Comparison of ENCODE assay signal across 24 mouse cellular contexts in genomic region chr19:45209776-45210422, GRCm38 (mm10). TPM values are rescaled to one million over a fixed set of nuclear protein-coding genes. Genes with fewer than 3 reads are reported as not detected.
DNase-seq lines count a peak whose midpoint lies in the region; ATAC-seq and TF ChIP-seq lines count a peak whose summit lies in the region.
"Had no signal": no experiment of that assay in that cellular context is flagged by ENCODE, and none has a peak within 500 bp of the region (broad histone marks: within the 10 kb centered on the region; RNA-seq: fewer than 3 reads in every experiment).

No protein-coding gene starts in this region.

- H3K9ac ChIP-seq in heart, embryonic 11.5 days (ENCODE audit: low read depth, low read length) = no peak overlapping the region
- no peak overlapping the region for H3K9ac ChIP-seq in MEL (ENCODE audit: control insufficient read depth, low read depth, low read length, poor library complexity, severe bottlenecking)
- H3K9ac ChIP-seq: embryonic facial prominence, embryonic 13.5 days; forebrain, embryonic 15.5 days; heart, embryonic 12.5 days; hindbrain, embryonic 14.5 days had no signal

- H3K4me1 ChIP-seq in heart, embryonic 11.5 days (ENCODE audit: control insufficient read depth, insufficient read depth, low read length) = peaks cover 6% of the 10 kb centered on the region; the same call in 1 of the 2 replicates
- H3K4me1 ChIP-seq in MEL (ENCODE audit: control insufficient read depth in 1 of 2, insufficient read depth in 2 of 2, low read length in 2 of 2) = peaks cover 0 to 10% of the 10 kb centered on the region in 2 experiments; a peak in 3 of 4 replicates
- H3K4me1 ChIP-seq: forebrain, embryonic 15.5 days had no signal

- no peak for TF ChIP-seq RAD21 in MEL (IDR thresholded peaks at IDR 0.05; ENCODE audit: low read depth, low read length)

- no peak; a peak in 1 of 4 replicates for TF ChIP-seq EP300 in MEL (IDR thresholded peaks at IDR 0.05; ENCODE audit: low read depth in 1 of 2, low read length in 2 of 2)

- H3K4me2 ChIP-seq in heart, embryonic 11.5 days = no peak overlapping the region
- H3K4me2 ChIP-seq: embryonic facial prominence, embryonic 13.5 days; forebrain, embryonic 15.5 days; heart, embryonic 12.5 days; hindbrain, embryonic 14.5 days had no signal

- TF ChIP-seq CTCF in MEL (IDR thresholded peaks at IDR 0.05 in 2 of 3, conservative IDR thresholded peaks at IDR 0.05 in 1 of 3; ENCODE audit: control insufficient read depth in 1 of 3, insufficient read depth in 1 of 3, low read depth in 2 of 3, low read length in 3 of 3, poor library complexity in 1 of 3, severe bottlenecking in 1 of 3) = no peak

- ATAC-seq in heart, embryonic 11.5 days (replicated peaks; ENCODE audit: insufficient number of reproducible peaks, low FRiP score, low TSS enrichment) = no peak
- ATAC-seq in megakaryocyte-erythroid progenitor cell, adult 5-6 weeks (replicated peaks; ENCODE audit: low FRiP score, low TSS enrichment, poor library complexity, severe bottlenecking) = peak; percentile 43; the same call in 1 of the 2 replicates
- ATAC-seq: forebrain, embryonic 15.5 days had no signal

- H3K27ac ChIP-seq in heart, embryonic 11.5 days (ENCODE audit: low read depth, low read length) = no peak overlapping the region
- no peak overlapping the region for H3K27ac ChIP-seq in MEL (ENCODE audit: control insufficient read depth, low read depth, low read length)
- H3K27ac ChIP-seq: embryonic facial prominence, embryonic 13.5 days; forebrain, embryonic 15.5 days; heart, adult 2 months; hindbrain, embryonic 10.5 days; hindbrain, embryonic 14.5 days had no signal

- peaks cover 6% of the 10 kb centered on the region; the same call in 1 of the 2 replicates for H3K27me3 ChIP-seq in heart, embryonic 11.5 days (ENCODE audit: control insufficient read depth, insufficient read depth, low read length)
- peaks cover 0 to 2% of the 10 kb centered on the region in 2 experiments; a peak in 1 of 4 replicates for H3K27me3 ChIP-seq in MEL (ENCODE audit: control insufficient read depth in 1 of 2, insufficient read depth in 2 of 2, low read length in 2 of 2)

- no peaks in the 10 kb centered on the region for H3K36me3 ChIP-seq in heart, embryonic 11.5 days (ENCODE audit: control insufficient read depth, insufficient read depth, low read length)
- H3K36me3 ChIP-seq in MEL (ENCODE audit: control insufficient read depth in 1 of 2, insufficient read depth in 2 of 2, low read length in 2 of 2) = no peaks in the 10 kb centered on the region
- H3K36me3 ChIP-seq: embryonic facial prominence, embryonic 13.5 days; forebrain, embryonic 15.5 days; heart, embryonic 12.5 days; hindbrain, embryonic 10.5 days had no signal

- H3K4me3 ChIP-seq in heart, embryonic 11.5 days (ENCODE audit: low read depth, low read length) = no peak overlapping the region
- H3K4me3 ChIP-seq in MEL (ENCODE audit: control insufficient read depth in 1 of 2, insufficient read depth in 1 of 2, low read depth in 2 of 2, low read length in 2 of 2) = no peak overlapping the region
- H3K4me3 ChIP-seq: embryonic facial prominence, embryonic 13.5 days; erythroblast, embryonic 14.5 days; forebrain, embryonic 15.5 days; heart, adult 2 months; heart, embryonic 12.5 days; hindbrain, embryonic 10.5 days had no signal

- H3K79me2 ChIP-seq in MEL (ENCODE audit: control insufficient read depth, insufficient read depth, low read length, poor library complexity) = no peaks in the 10 kb centered on the region

- peak; percentile 56 for DNase-seq in heart, adult 11 months
- peak; percentile 38 for DNase-seq in MEL (ENCODE audit: low read depth, low spot score)
- no peak for DNase-seq in urinary bladder, postnatal 10 days (ENCODE audit: low spot score)
- no peak for DNase-seq in adrenal gland, postnatal 4 days (ENCODE audit: low spot score in 2 of 2)
- no peak for DNase-seq in adrenal gland, postnatal 25 days
- DNase-seq: adrenal gland, adult 2 months; cerebellum, adult 11-12 months; cerebellum, adult 9-10 months; cerebellum, postnatal 25 days; heart, adult 2 months had no signal

- no peak for TF ChIP-seq POLR2A in MEL (IDR thresholded peaks at IDR 0.05; ENCODE audit: control insufficient read depth in 1 of 2, insufficient read depth in 1 of 2, low read depth in 1 of 2, low read length in 2 of 2, poor library complexity in 1 of 2)

- H3K9me3 ChIP-seq in heart, embryonic 11.5 days (replicated peaks; ENCODE audit: control insufficient read depth, low read length) = no peaks in the 10 kb centered on the region
- H3K9me3 ChIP-seq in MEL (replicated peaks; ENCODE audit: insufficient read depth, low read length) = no peaks in the 10 kb centered on the region
- H3K9me3 ChIP-seq: embryonic facial prominence, embryonic 13.5 days; forebrain, embryonic 15.5 days had no signal

- WGBS in heart, embryonic 11.5 days (ENCODE audit: insufficient replicate concordance) = 66% methylated on average over 14 of the region's 14 CpGs

TF ChIP-seq in MEL, 35 proteins besides CTCF, POLR2A, EP300 and RAD21:
- no peak for TF ChIP-seq ETS1 (IDR thresholded peaks at IDR 0.05; ENCODE audit: low read depth, low read length)
- TF ChIP-seq ZKSCAN1 (IDR thresholded peaks at IDR 0.05; ENCODE audit: low read depth, low read length) = no peak
- TF ChIP-seq TBP (IDR thresholded peaks at IDR 0.05; ENCODE audit: low read depth, low read length) = no peak
- TF ChIP-seq USF2 (IDR thresholded peaks at IDR 0.05; ENCODE audit: borderline replicate concordance in 1 of 2, insufficient read depth in 1 of 2, low read depth in 1 of 2, low read length in 2 of 2) = no peak
- TF ChIP-seq KAT2A (conservative IDR thresholded peaks at IDR 0.05; ENCODE audit: low read depth, low read length) = no peak
- no peak for TF ChIP-seq CHD2 (IDR thresholded peaks at IDR 0.05; ENCODE audit: low read length)
- TF ChIP-seq GABPA (IDR thresholded peaks at IDR 0.05; ENCODE audit: low read depth, low read length) = no peak
- no peak for TF ChIP-seq ZMIZ1 (IDR thresholded peaks at IDR 0.05; ENCODE audit: low read depth, low read length)
- no peak for TF ChIP-seq USF1 (IDR thresholded peaks at IDR 0.05; ENCODE audit: low read depth, low read length)
- no peak for TF ChIP-seq ELF1 (IDR thresholded peaks at IDR 0.05; ENCODE audit: low read depth, low read length)
- TF ChIP-seq ZC3H11A (IDR thresholded peaks at IDR 0.05; ENCODE audit: low read depth, low read length) = no peak
- no peak for TF ChIP-seq UBTF (IDR thresholded peaks at IDR 0.05; ENCODE audit: borderline replicate concordance, insufficient read depth, low read depth, low read length)

RNA-seq across cellular contexts. Expression of gene Lbx1, which starts 25.7 kb away (rescaled TPM):
- 0.08 and 0.16 TPM in 2 replicates for polyA plus RNA-seq in heart, embryonic 11.5 days (2014; fragmentation: Nextera tagmentation; extraction: Ambion mirVana)
- not detected in 2 replicates for total RNA-seq in MEL (2012; rRNA removed)
- not detected for polyA plus RNA-seq in MEL (2012; ENCODE audit: insufficient read depth in 1 of 2, insufficient read length in 2 of 2, low read depth in 1 of 2, low replicate concordance in 2 of 2, missing spikeins in 1 of 2)
- total RNA-seq in megakaryocyte-erythroid progenitor cell, adult 5-6 weeks (2014; fragmentation: Nextera tagmentation) = not detected in 2 replicates
- total RNA-seq in megakaryocyte-erythroid progenitor cell, adult 5-6 weeks (2017) = not detected in 2 replicates
- under 1 TPM; 0.11 to 0.22 TPM for total RNA-seq in adrenal gland, postnatal 4 days (2021)
- not detected in 2 replicates for total RNA-seq in adrenal gland, postnatal 25 days (2021)
- total RNA-seq: CH12.LX had no signal
- polyA plus RNA-seq: adrenal gland, adult 2 months; cortical plate, adult 2 months; erythroblast, embryonic 14.5 days; forebrain, embryonic 11.5 days; forebrain, embryonic 15.5 days; heart, adult 2 months; heart, embryonic 12.5 days; heart, embryonic 16.5 days had no signal

RNA-seq across cellular contexts. Expression of gene Tlx1, which starts 59.4 kb away (rescaled TPM):
- 0.45 and 1.0 TPM in 2 replicates for polyA plus RNA-seq in heart, embryonic 11.5 days (2014; fragmentation: Nextera tagmentation; extraction: Ambion mirVana)
- not detected in 2 replicates for total RNA-seq in MEL (2012; rRNA removed)
- polyA plus RNA-seq in MEL (2012; ENCODE audit: insufficient read depth in 1 of 2, insufficient read length in 2 of 2, low read depth in 1 of 2, low replicate concordance in 2 of 2, missing spikeins in 1 of 2) = not detected
- not detected in 2 replicates for total RNA-seq in megakaryocyte-erythroid progenitor cell, adult 5-6 weeks (2014; fragmentation: Nextera tagmentation)
- not detected in 2 replicates for total RNA-seq in megakaryocyte-erythroid progenitor cell, adult 5-6 weeks (2017)
- total RNA-seq in adrenal gland, postnatal 4 days (2021) = not detected
- total RNA-seq in adrenal gland, postnatal 25 days (2021) = not detected in 2 replicates
- total RNA-seq: adrenal gland, adult 2 months; CH12.LX; gastrocnemius, adult 8-10 months; heart, postnatal 25 days had no signal
- polyA plus RNA-seq: adrenal gland, adult 2 months; cortical plate, adult 2 months; erythroblast, embryonic 14.5 days; forebrain, embryonic 11.5 days; forebrain, embryonic 15.5 days had no signal

Comparison
In these comparisons a context has a peak if more than half of its experiments do, and no peak if none do; other contexts are left out.
1. DNase-seq: peak in heart, adult 11 months (single experiment) and MEL (single experiment); none in urinary bladder, postnatal 10 days (single experiment), adrenal gland, postnatal 4 days (0 of 2) and adrenal gland, postnatal 25 days (single experiment).